Mouse (Mus musculus): Measurements from ENCODE around the gene Dennd5a. TPM values are rescaled to one million over a fixed set of nuclear protein-coding genes. Genes with fewer than 3 reads are reported as not detected.
A peak's percentile ranks its signal among the peaks of the same experiment; 100 is the strongest.

Dennd5a gene
- polyA plus RNA-seq, 1 experiment from 2014 or later, result 26.7 TPM

GRCm38 (mm10) chr7:109922889-109923288 is 37.4 kb downstream of the Dennd5a start:
- H3K4me1 ChIP-seq (replicated peaks; ENCODE audit: control insufficient read depth, insufficient read depth, low read length), result no peaks in the 10 kb centered on the region
- 0 out of 2 replicates have a peak, but pooled peaks cover 5% of the 10 kb centered on the region for H3K36me3 ChIP-seq (ENCODE audit: control insufficient read depth, insufficient read depth, low read length)
- WGBS, result 80% methylated on average over 4 of the region's 4 CpGs
- H3K4me2 ChIP-seq, result no peak overlapping the region
- no peak overlapping the region for H3K27ac ChIP-seq (ENCODE audit: low read depth, low read length)
- no peak overlapping the region for H3K4me3 ChIP-seq (ENCODE audit: low read depth, low read length)
- no peak overlapping the region for H3K9ac ChIP-seq (ENCODE audit: low read depth, low read length)
- DNase-seq (ENCODE audit: low spot score) (no peak), ATAC-seq (replicated peaks; ENCODE audit: low FRiP score) (no peak)
- H3K9me3 ChIP-seq (ENCODE audit: control insufficient read depth, low read length), result no peaks in the 10 kb centered on the region
- no peaks in the 10 kb centered on the region for H3K27me3 ChIP-seq (replicated peaks; ENCODE audit: control insufficient read depth, insufficient read depth, low read length)

GRCm38 (mm10) chr7:109906165-109906564 is 54.1 kb downstream of the Dennd5a start:
- Histone ChIP-seq H3K9me3 (ENCODE audit: control insufficient read depth, low read length) (no peaks in the 10 kb centered on the region), H3K27me3 (replicated peaks; ENCODE audit: control insufficient read depth, insufficient read depth, low read length) (no peaks in the 10 kb centered on the region), H3K36me3 (ENCODE audit: control insufficient read depth, insufficient read depth, low read length) (peaks cover 27% of the 10 kb centered on the region), H3K4me1 (replicated peaks; ENCODE audit: control insufficient read depth, insufficient read depth, low read length) (no peaks in the 10 kb centered on the region), H3K4me2 (no peak overlapping the region), H3K4me3 (ENCODE audit: low read depth, low read length) (no peak overlapping the region), H3K9ac (ENCODE audit: low read depth, low read length) (no peak overlapping the region), H3K27ac (ENCODE audit: low read depth, low read length) (no peak overlapping the region)
- no peak for DNase-seq (ENCODE audit: low spot score)
- no peak for ATAC-seq (replicated peaks; ENCODE audit: low FRiP score)
- WGBS, result 88% methylated on average over 2 of the region's 2 CpGs

GRCm38 (mm10) chr7:109900921-109901320 is 59.3 kb downstream of the Dennd5a start:
- no peaks in the 10 kb centered on the region for H3K27me3 ChIP-seq (replicated peaks; ENCODE audit: control insufficient read depth, insufficient read depth, low read length)
- peaks cover 39% of the 10 kb centered on the region for H3K36me3 ChIP-seq (ENCODE audit: control insufficient read depth, insufficient read depth, low read length)
- no peak for ATAC-seq (replicated peaks; ENCODE audit: low FRiP score)

GRCm38 (mm10) chr7:109898911-109899310 is 61.4 kb downstream of the Dennd5a start:
- H3K27ac ChIP-seq (ENCODE audit: low read depth, low read length), result no peak overlapping the region
- ATAC-seq (replicated peaks; ENCODE audit: low FRiP score) (no peak), DNase-seq (ENCODE audit: low spot score) (no peak)
- H3K4me2 ChIP-seq, result no peak overlapping the region
- peaks cover 38% of the 10 kb centered on the region for H3K36me3 ChIP-seq (ENCODE audit: control insufficient read depth, insufficient read depth, low read length)
- no peak overlapping the region for H3K4me3 ChIP-seq (ENCODE audit: low read depth, low read length)
- H3K9me3 ChIP-seq (ENCODE audit: control insufficient read depth, low read length), result no peaks in the 10 kb centered on the region
- H3K4me1 ChIP-seq (replicated peaks; ENCODE audit: control insufficient read depth, insufficient read depth, low read length), result no peaks in the 10 kb centered on the region
- no peak overlapping the region for H3K9ac ChIP-seq (ENCODE audit: low read depth, low read length)
- no peaks in the 10 kb centered on the region for H3K27me3 ChIP-seq (replicated peaks; ENCODE audit: control insufficient read depth, insufficient read depth, low read length)

More at GRCm38 (mm10) chr7:109900921-109901320, 59.3 kb downstream of the Dennd5a start:
- H3K9me3 ChIP-seq (ENCODE audit: control insufficient read depth, low read length), result no peaks in the 10 kb centered on the region
- H3K4me2 ChIP-seq, result no peak overlapping the region
- no peaks in the 10 kb centered on the region for H3K4me1 ChIP-seq (replicated peaks; ENCODE audit: control insufficient read depth, insufficient read depth, low read length)
- no peak for DNase-seq (ENCODE audit: low spot score)
- no peak overlapping the region for H3K9ac ChIP-seq (ENCODE audit: low read depth, low read length)
- H3K27ac ChIP-seq (ENCODE audit: low read depth, low read length), result no peak overlapping the region
- 77% methylated on average over 9 of the region's 9 CpGs for WGBS
- H3K4me3 ChIP-seq (ENCODE audit: low read depth, low read length), result no peak overlapping the region

GRCm38 (mm10) chr7:109892530-109892929 is 67.7 kb downstream of the Dennd5a start:
- peaks cover 17% of the 10 kb centered on the region for H3K36me3 ChIP-seq (ENCODE audit: control insufficient read depth, insufficient read depth, low read length)
- no peak overlapping the region for H3K4me3 ChIP-seq (ENCODE audit: low read depth, low read length)
- 38% methylated on average over 3 of the region's 3 CpGs for WGBS
- H3K27me3 ChIP-seq (replicated peaks; ENCODE audit: control insufficient read depth, insufficient read depth, low read length), result no peaks in the 10 kb centered on the region
- no peaks in the 10 kb centered on the region for H3K9me3 ChIP-seq (ENCODE audit: control insufficient read depth, low read length)
- ATAC-seq (replicated peaks; ENCODE audit: low FRiP score), result no peak
- no peak overlapping the region for H3K9ac ChIP-seq (ENCODE audit: low read depth, low read length)
- H3K4me2 ChIP-seq, result no peak overlapping the region
- peak; percentile 50 for DNase-seq (ENCODE audit: low spot score)
- no peak overlapping the region for H3K27ac ChIP-seq (ENCODE audit: low read depth, low read length)
- H3K4me1 ChIP-seq (replicated peaks; ENCODE audit: control insufficient read depth, insufficient read depth, low read length), result no peaks in the 10 kb centered on the region

GRCm38 (mm10) chr7:109891786-109892185 is 68.5 kb downstream of the Dennd5a start:
- DNase-seq (ENCODE audit: low spot score) (no peak), ATAC-seq (replicated peaks; ENCODE audit: low FRiP score) (no peak)
- Histone ChIP-seq H3K36me3 (ENCODE audit: control insufficient read depth, insufficient read depth, low read length) (peaks cover 16% of the 10 kb centered on the region), H3K4me1 (replicated peaks; ENCODE audit: control insufficient read depth, insufficient read depth, low read length) (no peaks in the 10 kb centered on the region), H3K27me3 (replicated peaks; ENCODE audit: control insufficient read depth, insufficient read depth, low read length) (no peaks in the 10 kb centered on the region), H3K9me3 (ENCODE audit: control insufficient read depth, low read length) (no peaks in the 10 kb centered on the region), H3K9ac (ENCODE audit: low read depth, low read length) (no peak overlapping the region), H3K4me2 (no peak overlapping the region), H3K4me3 (ENCODE audit: low read depth, low read length) (no peak overlapping the region), H3K27ac (ENCODE audit: low read depth, low read length) (no peak overlapping the region)
- WGBS, result 87% methylated on average over 4 of the region's 4 CpGs

GRCm38 (mm10) chr7:109890256-109890655 is 70.0 kb downstream of the Dennd5a start:
- ATAC-seq (replicated peaks; ENCODE audit: low FRiP score) (no peak), DNase-seq (ENCODE audit: low spot score) (no peak)
- Histone ChIP-seq H3K4me3 (ENCODE audit: low read depth, low read length) (no peak overlapping the region), H3K27me3 (replicated peaks; ENCODE audit: control insufficient read depth, insufficient read depth, low read length) (no peaks in the 10 kb centered on the region), H3K4me1 (replicated peaks; ENCODE audit: control insufficient read depth, insufficient read depth, low read length) (no peaks in the 10 kb centered on the region), H3K9ac (ENCODE audit: low read depth, low read length) (no peak overlapping the region), H3K9me3 (ENCODE audit: control insufficient read depth, low read length) (no peaks in the 10 kb centered on the region), H3K4me2 (no peak overlapping the region), H3K27ac (ENCODE audit: low read depth, low read length) (no peak overlapping the region), H3K36me3 (ENCODE audit: control insufficient read depth, insufficient read depth, low read length) (peaks cover 12% of the 10 kb centered on the region; the same call in 1 of the 2 replicates)
- 81% methylated on average over 2 of the region's 2 CpGs for WGBS

- H3K4me1 ChIP-seq (replicated peaks; ENCODE audit: control insufficient read depth, insufficient read depth, low read length), result no peaks in the 10 kb centered on the region
- no peak overlapping the region for H3K4me2 ChIP-seq
- no peak overlapping the region for H3K4me3 ChIP-seq (ENCODE audit: low read depth, low read length)
- H3K27ac ChIP-seq (ENCODE audit: low read depth, low read length), result no peak overlapping the region
- H3K36me3 ChIP-seq (ENCODE audit: control insufficient read depth, insufficient read depth, low read length), result peaks cover 8% of the 10 kb centered on the region; the same call in 1 of the 2 replicates
- 78% methylated on average over 5 of the region's 5 CpGs for WGBS
- DNase-seq (ENCODE audit: low spot score) (no peak), ATAC-seq (replicated peaks; ENCODE audit: low FRiP score) (no peak)
- H3K9ac ChIP-seq (ENCODE audit: low read depth, low read length), result no peak overlapping the region
- no peaks in the 10 kb centered on the region for H3K27me3 ChIP-seq (replicated peaks; ENCODE audit: control insufficient read depth, insufficient read depth, low read length)
- no peaks in the 10 kb centered on the region for H3K9me3 ChIP-seq (ENCODE audit: control insufficient read depth, low read length)
Measured at GRCm38 (mm10) chr7:109889300-109889699, 71.0 kb downstream of the Dennd5a start.

GRCm38 (mm10) chr7:109886249-109886648 is 74.0 kb downstream of the Dennd5a start:
- H3K27ac ChIP-seq (ENCODE audit: low read depth, low read length), result no peak overlapping the region
- 97% methylated on average over 1 of the region's 1 CpGs for WGBS
- no peaks in the 10 kb centered on the region for H3K4me1 ChIP-seq (replicated peaks; ENCODE audit: control insufficient read depth, insufficient read depth, low read length)
- H3K9ac ChIP-seq (ENCODE audit: low read depth, low read length), result no peak overlapping the region
- no peaks in the 10 kb centered on the region; the same call in 1 of the 2 replicates for H3K36me3 ChIP-seq (ENCODE audit: control insufficient read depth, insufficient read depth, low read length)
- no peak overlapping the region for H3K4me2 ChIP-seq
- H3K27me3 ChIP-seq (replicated peaks; ENCODE audit: control insufficient read depth, insufficient read depth, low read length), result no peaks in the 10 kb centered on the region
- H3K4me3 ChIP-seq (ENCODE audit: low read depth, low read length), result no peak overlapping the region
- no peak for DNase-seq (ENCODE audit: low spot score)
- ATAC-seq (replicated peaks; ENCODE audit: low FRiP score), result no peak
- H3K9me3 ChIP-seq (ENCODE audit: control insufficient read depth, low read length), result no peaks in the 10 kb centered on the region
